Mouse (Mus musculus): ENCODE data around the gene Gm906. TPM values are rescaled to one million over a fixed set of nuclear protein-coding genes. Genes with fewer than 3 reads are reported as not detected.

Gene Gm906
- not detected for polyA plus RNA-seq (2012; fragmentation: generic; extraction: Trizol)

DNA sequence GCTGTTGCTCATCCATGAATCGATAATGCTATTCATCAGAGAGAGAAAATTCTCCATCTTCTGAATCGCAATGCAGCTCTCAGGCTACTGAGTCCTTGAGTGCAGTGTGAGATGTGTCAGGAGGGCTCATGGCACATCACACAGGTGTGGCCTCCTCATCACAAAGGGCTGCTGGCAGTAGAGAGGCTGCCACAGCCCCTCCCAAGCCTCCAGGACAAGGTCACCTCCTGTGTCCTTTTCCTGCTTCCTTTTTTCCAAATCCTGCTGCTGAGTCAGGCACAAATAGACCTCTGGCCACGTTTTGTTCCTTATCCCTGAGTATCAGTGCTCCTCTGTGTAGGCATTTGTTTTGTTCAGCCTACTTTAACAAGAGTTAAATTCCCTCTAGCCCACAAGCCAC is at the start of gene Gm906:
Gene Gm906, minus strand, starts transcription at position 101 of the 400 bp plus-strand sequence.

Other genes with a start within 250 kb of the Gm906 start
- 10 to 100 TPM; 11.5 to 31.3 TPM for gene Fbxw17, start 167.6 kb upstream of the Gm906 start, polyA plus RNA-seq (2012; fragmentation: generic; extraction: Trizol)
- gene Gm47429, start 193.6 kb upstream of the Gm906 start, polyA plus RNA-seq (2012; fragmentation: generic; extraction: Trizol) = not detected
- gene Nutm2, start 217.0 kb upstream of the Gm906 start, polyA plus RNA-seq (2012; fragmentation: generic; extraction: Trizol) = not detected

Measured in C3H10T1/2 (cell line).